Mouse (Mus musculus) activated CD4-positive, CD25-positive, alpha-beta regulatory T cell, adult 9 weeks (primary cell): ENCODE data around the gene Rasl11b. TPM values are rescaled to one million over a fixed set of nuclear protein-coding genes. Genes with fewer than 3 reads are reported as not detected.

ENCODE experiments used
- polyA plus RNA-seq: library from polyadenylated mRNA; unstranded; fragments of 100-300 nt; shearing (Covaris generic); gene quantifications from one replicate; pipeline ENCODE4 v1.2.1, GENCODE M21; 2017

The Rasl11b gene
- 10.5 TPM for polyA plus RNA-seq

GRCm38 (mm10) chr5:74194841-74195613, at the start of gene Rasl11b:
TSS of gene Rasl11b (plus strand) at chr5:74195286.

Other genes starting within 250 kb of the Rasl11b start
- 12.2 TPM for gene Usp46, start 126.9 kb upstream of the Rasl11b start, polyA plus RNA-seq